8 mouse cellular contexts compared by ENCODE assay signal in genomic region chr15:100845049-100845879, GRCm38 (mm10). TPM values are rescaled to one million over a fixed set of nuclear protein-coding genes. Genes with fewer than 3 reads are reported as not detected.
DNase-seq lines count a peak whose midpoint lies in the region; ATAC-seq and TF ChIP-seq lines count a peak whose summit lies in the region.

No protein-coding gene starts in this region.

- H3K27ac ChIP-seq in forebrain, embryonic 16.5 days (ENCODE audit: low read length), result 0 out of 2 replicates have a peak overlapping the region, but pooled peaks have one; percentile 14
- peak overlapping the region; percentile 58 for H3K27ac ChIP-seq in limb, embryonic 10.5 days
- H3K27ac ChIP-seq in midbrain, postnatal 0 days (ENCODE audit: low read depth, low read length), result no peak overlapping the region

- H3K9ac ChIP-seq in forebrain, embryonic 16.5 days (replicated peaks; ENCODE audit: low read depth, low read length), result no peak overlapping the region
- no peak overlapping the region for H3K9ac ChIP-seq in midbrain, postnatal 0 days (replicated peaks; ENCODE audit: low read length, poor library complexity, severe bottlenecking)

- WGBS in forebrain, embryonic 16.5 days, result 63% methylated on average over 26 of the region's 26 CpGs
- 62% methylated on average over 26 of the region's 26 CpGs for WGBS in limb, embryonic 10.5 days
- WGBS in midbrain, postnatal 0 days, result 54% methylated on average over 26 of the region's 26 CpGs

- H3K4me1 ChIP-seq in forebrain, embryonic 16.5 days (replicated peaks; ENCODE audit: control insufficient read depth, insufficient read depth, low read length), result peaks cover 6% of the 10 kb centered on the region; the same call in 1 of the 2 replicates
- peaks cover 10% of the 10 kb centered on the region for H3K4me1 ChIP-seq in limb, embryonic 10.5 days
- no peaks in the 10 kb centered on the region for H3K4me1 ChIP-seq in midbrain, postnatal 0 days (ENCODE audit: insufficient read depth, low read length)

- no peak overlapping the region for H3K4me3 ChIP-seq in forebrain, embryonic 16.5 days (replicated peaks; ENCODE audit: low read length)
- H3K4me3 ChIP-seq in limb, embryonic 10.5 days, result no peak overlapping the region
- H3K4me3 ChIP-seq in midbrain, postnatal 0 days (ENCODE audit: low read depth, low read length), result no peak overlapping the region

- ATAC-seq in forebrain, embryonic 16.5 days, result no peak
- ATAC-seq in midbrain, postnatal 0 days (ENCODE audit: low FRiP score), result no peak

- TF ChIP-seq CTCF in midbrain, postnatal 0 days (IDR thresholded peaks at IDR 0.05), result no peak

- peak; percentile 44 to 64 for DNase-seq in CD8-positive naive resting alpha-beta T cell, adult 2 months (ENCODE audit: low read depth in 2 of 2, low spot score in 2 of 2)
- peak; percentile 47 for DNase-seq in brain, adult 2 months (ENCODE audit: low read depth, low spot score)
- no peak for DNase-seq in limb, embryonic 10.5 days (ENCODE audit: low spot score)
- DNase-seq in midbrain, postnatal 0 days (ENCODE audit: low spot score), result peak; percentile 16
- no peak for DNase-seq in left cerebral cortex, postnatal 25 days (ENCODE audit: low spot score in 2 of 2)
- DNase-seq in adrenal gland, adult (ENCODE audit: inconsistent age in 2 of 2, low spot score in 1 of 2), result no peak
- DNase-seq in gastrocnemius, postnatal 25 days, result no peak

- intact Hi-C loops in left cerebral cortex, postnatal 25 days (cut with DNase I), result no loop called here

- H3K4me2 ChIP-seq in forebrain, embryonic 16.5 days (ENCODE audit: low read length), result no peak overlapping the region
- H3K4me2 ChIP-seq in midbrain, postnatal 0 days (ENCODE audit: low read depth, low read length, poor library complexity, severe bottlenecking), result no peak overlapping the region

- no peaks in the 10 kb centered on the region; the same call in 1 of the 2 replicates for H3K9me3 ChIP-seq in forebrain, embryonic 16.5 days (ENCODE audit: control insufficient read depth, low read length)
- no peaks in the 10 kb centered on the region for H3K9me3 ChIP-seq in limb, embryonic 10.5 days (replicated peaks)
- no peaks in the 10 kb centered on the region for H3K9me3 ChIP-seq in midbrain, postnatal 0 days (ENCODE audit: low read length)

- H3K27me3 ChIP-seq in forebrain, embryonic 16.5 days (replicated peaks; ENCODE audit: control insufficient read depth, insufficient read depth, low read length), result no peaks in the 10 kb centered on the region
- no peaks in the 10 kb centered on the region for H3K27me3 ChIP-seq in limb, embryonic 10.5 days (ENCODE audit: low read depth, poor library complexity, severe bottlenecking)
- H3K27me3 ChIP-seq in midbrain, postnatal 0 days (ENCODE audit: insufficient read depth, low read length), result no peaks in the 10 kb centered on the region

- no peaks in the 10 kb centered on the region for H3K36me3 ChIP-seq in forebrain, embryonic 16.5 days (ENCODE audit: control insufficient read depth, insufficient read depth)
- no peaks in the 10 kb centered on the region for H3K36me3 ChIP-seq in limb, embryonic 10.5 days
- H3K36me3 ChIP-seq in midbrain, postnatal 0 days (ENCODE audit: insufficient read depth, low read length), result no peaks in the 10 kb centered on the region

RNA-seq across cellular contexts. Expression of gene Scn8a, which starts 24.4 kb away (rescaled TPM):
- 19.3 and 23.0 TPM in 2 replicates for polyA plus RNA-seq in forebrain, embryonic 16.5 days (2015; fragmentation: Nextera tagmentation; extraction: Ambion mirVana)
- 3.9 and 4.3 TPM in 2 replicates for polyA plus RNA-seq in limb, embryonic 10.5 days (2016; fragmentation: Nextera tagmentation; extraction: Ambion mirVana)
- total RNA-seq in midbrain, postnatal 0 days (2014; rRNA removed), result 31.3 and 37.7 TPM in 2 replicates
- polyA plus RNA-seq in midbrain, postnatal 0 days (2015; fragmentation: Nextera tagmentation; extraction: Ambion mirVana), result 14.1 and 22.4 TPM in 2 replicates
- total RNA-seq in left cerebral cortex, postnatal 25 days (2021), result 100 to 1,000 TPM; 212 to 242 TPM
- under 1 TPM; 0.13 to 0.32 TPM for total RNA-seq in gastrocnemius, postnatal 25 days (2021)

Comparison
In these comparisons a context has a peak if more than half of its experiments do, and no peak if none do; other contexts are left out.
1. DNase-seq: peak in CD8-positive naive resting alpha-beta T cell, adult 2 months (2 of 2), brain, adult 2 months (single experiment) and midbrain, postnatal 0 days (single experiment); none in limb, embryonic 10.5 days (single experiment), left cerebral cortex, postnatal 25 days (0 of 2), adrenal gland, adult (0 of 2) and gastrocnemius, postnatal 25 days (single experiment).
2. RNA of gene Scn8a, which starts 24.4 kb away (total RNA-seq): 212 to 242 TPM in left cerebral cortex, postnatal 25 days and 31.3 to 37.7 TPM in midbrain, postnatal 0 days; 0.13 to 0.32 TPM in gastrocnemius, postnatal 25 days; every median in the first group is over 10 times any median in the second.